Mouse (Mus musculus) mesoderm, embryonic 11.5 days (tissue): ENCODE measurements at regions not wholly inside any gene's neighbourhood (a gene's known extent, or its start where the extent isn't known, plus 50 kb on each side); places are given as distances from the start of the nearest gene placed in this dataset.

Experiments used
- DNase-seq: peaks from one replicate; pipeline ENCODE4 v3.0.0-alpha.2; 2012; ENCODE audit warnings: low read depth, low spot score

- no peak for DNase-seq
Measured at GRCm38 (mm10) chr12:106568541-106569085, 558.6 kb downstream of the Vrk1 start.

- DNase-seq = no peak
Measured at GRCm38 (mm10) chr12:106572956-106573355, 562.9 kb downstream of the Vrk1 start.

GRCm38 (mm10) chr12:106582760-106583159 lies 572.7 kb downstream of the Vrk1 start:
- DNase-seq = no peak

- no peak for DNase-seq
Measured at GRCm38 (mm10) chr12:106585626-106586025, 575.6 kb downstream of the Vrk1 start.

- no peak for DNase-seq
Measured at GRCm38 (mm10) chr12:106592686-106593085, 582.7 kb downstream of the Vrk1 start.

GRCm38 (mm10) chr12:106597636-106598035 lies 587.6 kb downstream of the Vrk1 start:
- DNase-seq = peak; percentile 37

GRCm38 (mm10) chr12:106607240-106607639 lies 597.2 kb downstream of the Vrk1 start:
- DNase-seq = no peak

- no peak for DNase-seq
Measured at GRCm38 (mm10) chr12:106607655-106608337, 597.8 kb downstream of the Vrk1 start.

GRCm38 (mm10) chr12:106618684-106619083 lies 608.7 kb downstream of the Vrk1 start:
- DNase-seq = no peak

GRCm38 (mm10) chr12:106626786-106627185 lies 616.8 kb downstream of the Vrk1 start:
- no peak for DNase-seq

GRCm38 (mm10) chr12:106632566-106632965 lies 622.5 kb downstream of the Vrk1 start:
- DNase-seq = no peak

- peak; percentile 80 for DNase-seq
Measured at GRCm38 (mm10) chr12:106633096-106633495, 623.1 kb downstream of the Vrk1 start.

- no peak for DNase-seq
Measured at GRCm38 (mm10) chr12:106658317-106658716, 648.3 kb downstream of the Vrk1 start.

- DNase-seq = peak; percentile 17
Measured at GRCm38 (mm10) chr12:106673232-106673766, 663.3 kb downstream of the Vrk1 start.

- no peak for DNase-seq
Measured at GRCm38 (mm10) chr12:106674741-106675140, 664.7 kb downstream of the Vrk1 start.

- no peak for DNase-seq
Measured at GRCm38 (mm10) chr12:106676136-106676535, 666.1 kb downstream of the Vrk1 start.

GRCm38 (mm10) chr12:106676566-106676965 lies 666.5 kb downstream of the Vrk1 start:
- DNase-seq = no peak

GRCm38 (mm10) chr12:106685986-106686385 lies 676.0 kb downstream of the Vrk1 start:
- no peak for DNase-seq

GRCm38 (mm10) chr12:106687751-106688150 lies 677.7 kb downstream of the Vrk1 start:
- DNase-seq = peak; percentile 12

- no peak for DNase-seq
Measured at GRCm38 (mm10) chr12:106688156-106688740, 678.2 kb downstream of the Vrk1 start.

GRCm38 (mm10) chr12:106702958-106703357 lies 692.9 kb downstream of the Vrk1 start:
- DNase-seq = no peak

GRCm38 (mm10) chr12:106721271-106722009 lies 711.4 kb downstream of the Vrk1 start:
- peak; percentile 49 for DNase-seq
